Mouse (Mus musculus) C2C12 (cell line): ENCODE measurements around the gene Pfdn4.

Experiments
- CEBPB ChIP-seq: IDR thresholded peaks from one replicate; pipeline ENCODE4 v1.6.1; 2011; ENCODE audit warnings: low read depth, mild to moderate bottlenecking, control low read depth, moderate library complexity
- CTCF ChIP-seq: IDR thresholded peaks from one replicate; pipeline ENCODE4 v1.5.1; 2011; ENCODE audit not compliant: control insufficient read depth, insufficient read depth, insufficient read length
- MAX ChIP-seq: IDR thresholded peaks from one replicate; pipeline ENCODE4 v1.6.1; 2011; ENCODE audit warnings: mild to moderate bottlenecking, control low read depth
- MYOG ChIP-seq: IDR thresholded peaks from one replicate; pipeline ENCODE4 v1.6.1; 2011; ENCODE audit not compliant: control insufficient read depth, insufficient read length; ENCODE audit errors: extremely low read depth

DNA sequence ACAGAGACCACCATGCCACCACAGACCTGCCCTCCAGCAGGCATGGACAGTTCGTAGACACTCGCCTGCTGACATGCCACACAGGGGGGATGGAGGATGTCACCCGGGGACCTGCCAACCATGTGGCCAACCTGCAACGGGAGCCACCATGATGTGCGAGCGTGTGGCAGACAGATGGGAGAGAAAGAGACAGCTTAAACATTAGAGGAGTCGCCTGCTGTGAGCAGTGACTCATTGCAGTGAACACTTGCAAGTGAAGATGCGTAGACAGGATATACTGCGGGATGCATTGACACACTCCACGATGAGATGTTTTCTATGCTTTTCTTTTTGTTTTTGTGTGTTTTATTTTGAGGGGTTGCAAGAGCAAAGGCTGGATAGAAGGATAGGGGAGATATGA is 48.6 kb upstream of the Pfdn4 start:
- no peak for TF ChIP-seq CTCF
- TF ChIP-seq MAX = no peak
- no peak for TF ChIP-seq CEBPB
- TF ChIP-seq MYOG = no peak
